Mouse (Mus musculus) intestine, embryonic 16.5 days (tissue): ENCODE measurements at regions not wholly inside any gene's neighbourhood (a gene's known extent, or its start where the extent isn't known, plus 50 kb on each side); places are given as distances from the start of the nearest gene placed in this dataset.

Experiments used
- ATAC-seq: fragments of 200-750 bp; cut with Nextera tagmentation; 2 replicates; pipeline ENCODE4 v1.8.0; 2017; ENCODE audit warnings: moderate TSS enrichment, moderate library complexity
- H3K27ac ChIP-seq: fragments of 300-500 bp; sonication (generic); 2 replicates; pipeline ENCODE4 v1.5.1; 2014; ENCODE audit warnings: mild to moderate bottlenecking, low read length
- H3K27me3 ChIP-seq: fragments of 300-500 bp; sonication (generic); replicated peaks from 2 replicates; pipeline ENCODE4 v1.6.1; 2014; ENCODE audit warnings: low read length, control low read depth, mixed read lengths; ENCODE audit not compliant: control insufficient read depth, insufficient read depth
- H3K36me3 ChIP-seq: fragments of 300-500 bp; sonication (generic); 2 replicates; pipeline ENCODE4 v1.6.1; 2014; ENCODE audit warnings: low read length, control low read depth; ENCODE audit not compliant: control insufficient read depth, insufficient read depth
- H3K4me1 ChIP-seq: fragments of 300-500 bp; sonication (generic); 2 replicates; pipeline ENCODE4 v1.6.1; 2014; ENCODE audit warnings: low read length, control low read depth, mixed read lengths; ENCODE audit not compliant: control insufficient read depth, insufficient read depth
- H3K4me2 ChIP-seq: fragments of 300-500 bp; sonication (generic); 2 replicates; pipeline ENCODE4 v1.6.1; 2014; ENCODE audit warnings: low read depth, low read length, control low read depth
- H3K4me3 ChIP-seq: fragments of 300-500 bp; sonication (generic); 2 replicates; pipeline ENCODE4 v1.5.1; 2014; ENCODE audit warnings: mild to moderate bottlenecking, low read length
- H3K9ac ChIP-seq: fragments of 300-500 bp; sonication (generic); 2 replicates; pipeline ENCODE4 v1.6.1; 2014; ENCODE audit warnings: low read depth, low read length
- H3K9me3 ChIP-seq: fragments of 300-500 bp; sonication (generic); 2 replicates; pipeline ENCODE4 v1.6.1; 2016; ENCODE audit warnings: low read length, control low read depth; ENCODE audit not compliant: control insufficient read depth
- WGBS: fragments of 180-500 bp; shearing (Covaris S2); extraction: QIAGEN DNeasy Blood & Tissue Kit; methylation state at CpG from one replicate; pipeline ENCODE4 v1.1.7; 2014; 5-methylcytosine and 5-hydroxymethylcytosine counted together

DNA sequence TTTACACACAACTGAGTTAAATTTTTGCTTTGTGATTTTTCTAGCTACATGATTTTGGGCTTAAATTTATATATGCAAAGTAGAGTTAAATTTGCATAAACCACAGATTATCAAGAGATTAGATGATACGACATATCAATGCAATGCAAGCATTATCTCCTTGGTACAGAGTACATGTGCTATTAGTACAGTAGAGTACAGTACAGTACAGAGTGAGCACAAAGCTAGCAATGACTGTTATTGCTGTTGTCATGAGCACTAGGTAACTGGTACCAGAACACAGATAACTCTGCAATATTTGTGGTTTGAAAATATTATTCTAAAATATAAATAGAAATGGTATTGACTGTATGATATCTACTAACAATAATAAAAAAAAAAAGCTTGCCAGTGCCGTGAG lies 323.7 kb downstream of the Fam198b start:
- Histone ChIP-seq H3K27ac (no peak overlapping the region), H3K4me2 (no peak overlapping the region), H3K4me1 (no peaks in the 10 kb centered on the region), H3K9me3 (no peaks in the 10 kb centered on the region), H3K27me3 (no peaks in the 10 kb centered on the region), H3K9ac (no peak overlapping the region), H3K4me3 (no peak overlapping the region), H3K36me3 (no peaks in the 10 kb centered on the region)
- ATAC-seq = no peak
- 86% methylated on average over 2 of the region's 2 CpGs for WGBS

DNA sequence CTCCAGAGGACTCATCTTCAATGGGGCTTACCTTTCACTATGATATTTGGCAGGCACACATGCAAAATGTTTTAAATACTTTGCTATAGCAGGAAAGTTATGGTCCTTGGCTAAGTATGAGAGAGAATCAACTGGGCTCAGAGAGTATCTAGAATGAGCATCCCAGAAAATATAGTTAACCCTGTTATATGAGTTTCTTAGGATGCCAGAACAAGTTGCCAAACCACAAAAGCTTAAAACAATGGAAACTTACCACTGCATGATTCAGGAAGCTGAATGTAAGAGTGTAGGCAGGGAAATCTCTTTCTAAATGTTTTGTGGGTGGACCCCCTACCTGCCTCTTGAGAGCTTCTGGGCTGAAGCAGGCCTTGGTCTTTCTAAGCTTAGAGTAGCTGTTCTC lies 325.3 kb downstream of the Fam198b start:
- H3K27ac ChIP-seq = no peak overlapping the region
- no peaks in the 10 kb centered on the region for H3K4me1 ChIP-seq
- no peaks in the 10 kb centered on the region for H3K9me3 ChIP-seq
- H3K27me3 ChIP-seq = no peaks in the 10 kb centered on the region
- no peaks in the 10 kb centered on the region for H3K36me3 ChIP-seq
- no peak overlapping the region for H3K4me3 ChIP-seq
- no peak overlapping the region for H3K9ac ChIP-seq
- ATAC-seq = no peak
- no peak overlapping the region for H3K4me2 ChIP-seq

DNA sequence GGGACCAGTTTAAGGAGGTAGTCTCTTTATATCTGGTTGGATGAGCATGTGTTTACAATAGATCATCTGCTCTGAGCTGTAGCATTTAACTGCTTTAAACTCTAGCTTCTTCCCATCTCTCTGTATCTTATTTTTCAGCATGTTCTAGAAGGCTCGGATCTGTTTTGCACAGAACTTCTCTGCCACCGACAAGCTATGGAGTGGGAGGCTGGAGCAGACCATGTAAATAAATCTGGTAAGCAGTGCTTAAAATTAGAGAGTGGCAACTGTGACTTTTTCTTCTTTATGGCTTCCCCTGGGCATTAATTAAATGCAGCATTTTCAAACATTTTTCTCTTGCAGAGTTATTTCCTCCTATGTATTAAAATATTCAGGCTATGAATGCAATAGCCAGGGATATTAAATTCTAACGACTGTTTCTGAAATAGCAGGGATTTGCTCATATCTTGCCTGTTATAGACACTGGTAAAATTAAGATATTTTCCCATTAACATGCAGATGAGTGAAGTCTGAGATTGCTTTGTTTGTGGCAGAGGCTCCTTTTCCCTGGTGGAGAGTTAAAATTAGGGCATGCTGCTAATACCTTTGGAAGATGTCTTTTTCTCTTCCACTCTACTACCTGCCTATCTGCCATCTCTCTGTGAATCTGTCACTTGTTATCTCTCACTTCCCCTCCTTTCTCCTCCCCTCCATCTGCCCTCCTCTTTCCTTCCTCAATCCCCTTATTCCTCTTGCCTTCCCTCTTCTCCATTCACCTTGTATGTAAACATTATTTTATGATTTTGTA lies 327.2 kb downstream of the Fam198b start:
- Histone ChIP-seq H3K36me3 (no peaks in the 10 kb centered on the region), H3K9me3 (no peaks in the 10 kb centered on the region), H3K4me1 (no peaks in the 10 kb centered on the region), H3K4me2 (no peak overlapping the region), H3K4me3 (no peak overlapping the region), H3K27ac (no peak overlapping the region), H3K9ac (no peak overlapping the region), H3K27me3 (no peaks in the 10 kb centered on the region)
- ATAC-seq = no peak
- 41% methylated on average over 3 of the region's 3 CpGs for WGBS

DNA sequence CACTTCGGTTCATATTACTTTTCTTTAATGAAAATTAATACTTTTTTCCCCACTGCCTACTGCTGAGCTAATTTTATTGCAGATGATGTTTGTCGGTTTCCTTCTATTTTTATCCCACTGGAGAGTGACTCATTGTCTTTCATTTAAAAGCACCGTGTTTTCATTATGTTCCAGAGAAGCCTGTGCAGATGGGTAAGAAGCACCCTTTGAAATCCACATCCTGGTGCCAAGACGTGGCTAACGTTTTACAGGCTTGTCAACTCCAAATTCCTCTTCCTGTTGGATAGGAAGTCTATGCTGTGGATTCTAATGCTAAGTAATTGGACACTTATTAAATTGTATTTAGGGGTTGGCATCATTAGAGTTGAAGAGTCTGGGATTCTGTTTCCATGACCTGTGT lies 364.3 kb downstream of the Fam198b start:
- WGBS = 50% methylated on average over 5 of the region's 5 CpGs
- Histone ChIP-seq H3K9me3 (no peaks in the 10 kb centered on the region), H3K4me3 (no peak overlapping the region), H3K36me3 (no peaks in the 10 kb centered on the region), H3K4me1 (no peaks in the 10 kb centered on the region), H3K4me2 (no peak overlapping the region), H3K27me3 (no peaks in the 10 kb centered on the region), H3K27ac (no peak overlapping the region), H3K9ac (no peak overlapping the region)
- ATAC-seq = no peak

DNA sequence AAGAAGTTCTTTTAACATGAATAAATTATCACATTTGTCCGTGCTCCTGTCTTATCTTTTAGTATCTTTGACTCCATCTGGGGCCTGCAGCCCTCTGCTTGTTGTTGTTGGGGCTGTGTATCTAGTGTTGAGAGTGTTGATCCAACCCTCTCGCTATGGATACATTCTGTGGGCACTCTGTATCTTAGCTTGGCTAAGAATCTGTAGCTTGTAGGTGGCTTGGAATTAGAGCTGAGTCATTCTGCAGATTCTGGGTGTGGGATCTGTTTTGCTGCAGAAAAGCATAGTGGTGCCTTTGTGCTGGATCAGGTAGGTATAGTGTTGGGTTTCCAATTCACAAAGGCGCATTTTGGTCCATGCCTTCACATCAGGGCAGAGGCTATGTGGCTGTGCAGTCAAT lies 365.6 kb downstream of the Fam198b start:
- H3K4me3 ChIP-seq = no peak overlapping the region
- no peak overlapping the region for H3K9ac ChIP-seq
- no peaks in the 10 kb centered on the region for H3K36me3 ChIP-seq
- H3K9me3 ChIP-seq = no peaks in the 10 kb centered on the region
- ATAC-seq = no peak
- H3K27ac ChIP-seq = no peak overlapping the region
- 74% methylated on average over 3 of the region's 3 CpGs for WGBS
- H3K27me3 ChIP-seq = no peaks in the 10 kb centered on the region
- H3K4me1 ChIP-seq = no peaks in the 10 kb centered on the region
- H3K4me2 ChIP-seq = no peak overlapping the region

DNA sequence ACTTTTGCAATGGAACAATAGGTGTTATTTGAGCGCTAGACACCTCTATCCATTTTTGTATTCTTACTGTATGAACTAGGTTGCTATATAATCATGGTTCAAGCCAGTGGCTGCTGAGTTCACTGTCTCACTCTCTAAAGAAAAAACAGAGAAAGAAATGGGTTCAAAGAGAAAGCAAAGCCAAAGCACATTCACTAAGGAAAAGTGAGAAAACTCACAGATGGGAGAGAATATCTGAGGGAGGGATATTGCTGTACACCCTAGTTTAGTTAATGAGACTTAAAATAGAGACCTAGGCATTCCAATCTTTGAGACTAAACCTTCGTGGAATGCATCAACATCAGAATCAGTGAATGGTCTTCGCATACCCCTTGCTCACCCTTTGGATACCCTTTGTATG lies 371.0 kb downstream of the Fam198b start:
- no peaks in the 10 kb centered on the region for H3K36me3 ChIP-seq
- H3K4me1 ChIP-seq = no peaks in the 10 kb centered on the region
- no peak for ATAC-seq
- H3K27ac ChIP-seq = no peak overlapping the region
- WGBS = 82% methylated on average over 3 of the region's 3 CpGs
- no peak overlapping the region for H3K4me2 ChIP-seq
- no peak overlapping the region for H3K9ac ChIP-seq
- no peaks in the 10 kb centered on the region for H3K9me3 ChIP-seq
- H3K27me3 ChIP-seq = no peaks in the 10 kb centered on the region
- H3K4me3 ChIP-seq = no peak overlapping the region

DNA sequence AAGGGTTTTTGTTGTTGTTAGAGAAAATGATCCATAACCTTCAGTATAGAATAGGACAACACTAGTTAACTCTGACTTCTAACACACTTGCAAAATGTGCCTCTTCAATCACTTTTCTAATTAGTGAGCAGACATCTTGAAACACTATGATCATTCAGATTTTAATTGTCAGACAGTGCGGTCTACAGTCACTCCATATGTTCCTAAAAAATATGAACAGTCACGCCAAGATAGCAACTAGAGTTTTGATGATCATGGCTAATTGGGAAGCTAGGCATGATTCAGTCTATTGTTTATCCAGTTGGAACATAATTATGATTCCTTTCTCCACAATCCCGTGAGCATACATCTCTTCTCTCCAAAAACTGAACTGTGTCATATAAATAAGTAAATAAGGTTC lies 372.1 kb downstream of the Fam198b start:
- no peaks in the 10 kb centered on the region for H3K4me1 ChIP-seq
- no peaks in the 10 kb centered on the region for H3K36me3 ChIP-seq
- H3K9me3 ChIP-seq = no peaks in the 10 kb centered on the region
- H3K27ac ChIP-seq = no peak overlapping the region
- no peak for ATAC-seq
- H3K4me3 ChIP-seq = no peak overlapping the region
- no peaks in the 10 kb centered on the region for H3K27me3 ChIP-seq
- no peak overlapping the region for H3K4me2 ChIP-seq
- WGBS = 83% methylated on average over 3 of the region's 3 CpGs
- no peak overlapping the region for H3K9ac ChIP-seq

DNA sequence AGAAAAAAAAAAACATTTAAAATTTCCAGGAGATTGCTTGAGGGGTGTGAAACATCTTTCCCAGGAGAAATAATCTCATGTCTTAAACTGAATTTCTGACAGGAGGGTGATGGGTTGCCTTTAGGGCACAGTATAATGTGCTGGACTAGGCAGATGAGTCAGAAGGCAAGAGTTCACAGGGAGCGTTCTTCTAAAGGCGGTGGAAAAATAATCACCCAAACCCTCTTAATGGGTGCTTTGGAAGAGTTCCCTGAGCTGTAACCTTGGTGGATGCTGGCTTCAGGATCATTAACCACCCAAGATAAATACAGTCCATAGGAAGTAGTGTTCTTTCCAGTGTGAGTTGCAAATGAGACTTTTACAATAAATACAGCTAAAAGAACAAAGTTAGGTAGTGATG lies 378.8 kb downstream of the Fam198b start:
- no peaks in the 10 kb centered on the region for H3K36me3 ChIP-seq
- ATAC-seq = no peak
- H3K27ac ChIP-seq = no peak overlapping the region
- H3K4me1 ChIP-seq = no peaks in the 10 kb centered on the region
- H3K4me2 ChIP-seq = no peak overlapping the region
- H3K9ac ChIP-seq = no peak overlapping the region
- WGBS = 76% methylated on average over 2 of the region's 2 CpGs
- H3K27me3 ChIP-seq = no peaks in the 10 kb centered on the region
- no peak overlapping the region for H3K4me3 ChIP-seq
- no peaks in the 10 kb centered on the region for H3K9me3 ChIP-seq

DNA sequence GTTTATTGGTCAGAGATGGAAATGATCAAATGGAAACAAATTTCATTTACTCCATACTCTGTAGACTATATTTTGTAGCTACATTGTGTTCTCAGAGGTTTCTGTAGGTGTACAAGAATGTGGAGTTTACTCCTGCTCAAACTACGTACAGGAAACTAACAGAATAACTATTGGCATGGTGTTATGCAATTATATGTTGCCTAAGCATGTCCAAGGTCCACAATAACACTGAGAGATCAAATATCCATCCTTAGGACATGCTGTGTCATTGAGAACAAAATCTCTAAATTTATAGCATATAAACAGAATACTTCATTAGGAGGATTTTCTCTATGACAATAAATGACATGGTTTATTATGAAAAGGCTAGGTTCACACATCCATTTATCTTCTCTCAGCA lies 400.3 kb downstream of the Fam198b start:
- Histone ChIP-seq H3K9me3 (no peaks in the 10 kb centered on the region), H3K36me3 (no peaks in the 10 kb centered on the region), H3K27ac (no peak overlapping the region), H3K4me3 (no peak overlapping the region), H3K9ac (no peak overlapping the region), H3K27me3 (no peaks in the 10 kb centered on the region), H3K4me2 (no peak overlapping the region), H3K4me1 (no peaks in the 10 kb centered on the region)
- no peak for ATAC-seq
- WGBS = 69% methylated on average over 1 of the region's 1 CpGs

DNA sequence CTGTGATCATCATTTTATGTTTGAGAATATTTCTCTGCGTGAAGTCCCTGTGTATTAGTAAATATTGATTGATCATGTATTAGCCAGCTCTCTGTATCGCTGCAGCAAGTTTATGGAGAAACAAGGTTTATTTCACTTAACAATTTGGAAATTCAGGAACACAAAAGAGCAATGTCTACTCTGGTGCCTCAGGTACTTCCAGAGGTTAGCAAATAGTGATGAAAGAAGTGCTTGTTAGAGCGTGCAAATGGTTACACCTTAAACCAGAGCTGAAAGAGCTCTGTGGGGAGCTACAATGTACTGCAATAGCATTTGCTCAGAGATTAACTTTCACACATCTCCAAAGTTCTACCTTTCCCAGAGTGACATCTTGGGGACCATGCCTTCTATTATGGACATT lies 400.9 kb downstream of the Fam198b start:
- ATAC-seq = no peak
- H3K9ac ChIP-seq = no peak overlapping the region
- WGBS = 78% methylated on average over 3 of the region's 3 CpGs
- no peaks in the 10 kb centered on the region for H3K27me3 ChIP-seq
- H3K4me3 ChIP-seq = no peak overlapping the region
- H3K36me3 ChIP-seq = no peaks in the 10 kb centered on the region
- H3K4me2 ChIP-seq = no peak overlapping the region
- H3K27ac ChIP-seq = no peak overlapping the region
- no peaks in the 10 kb centered on the region for H3K9me3 ChIP-seq
- no peaks in the 10 kb centered on the region for H3K4me1 ChIP-seq
